Mouse (Mus musculus) gastrocnemius, postnatal 4 days (tissue): ENCODE measurements around the gene Klf15. TPM values are rescaled to one million over a fixed set of nuclear protein-coding genes. Genes with fewer than 3 reads are reported as not detected.

Experiments
- DNase-seq, 2 experiments: peaks; one replicate each; pipeline ENCODE4 v3.0.0; 2021 to 2022; ENCODE audit warnings: low spot score in 2 of 2, mixed read lengths in 2 of 2
- total RNA-seq, 2 experiments: library from RNA; stranded (reverse); gene quantifications; 2 replicates each; pipeline ENCODE4 v1.2.3; 2021

The Klf15 gene
- total RNA-seq, 2 experiments from 2014 or later, result 6.3 to 6.7 TPM

DNA sequence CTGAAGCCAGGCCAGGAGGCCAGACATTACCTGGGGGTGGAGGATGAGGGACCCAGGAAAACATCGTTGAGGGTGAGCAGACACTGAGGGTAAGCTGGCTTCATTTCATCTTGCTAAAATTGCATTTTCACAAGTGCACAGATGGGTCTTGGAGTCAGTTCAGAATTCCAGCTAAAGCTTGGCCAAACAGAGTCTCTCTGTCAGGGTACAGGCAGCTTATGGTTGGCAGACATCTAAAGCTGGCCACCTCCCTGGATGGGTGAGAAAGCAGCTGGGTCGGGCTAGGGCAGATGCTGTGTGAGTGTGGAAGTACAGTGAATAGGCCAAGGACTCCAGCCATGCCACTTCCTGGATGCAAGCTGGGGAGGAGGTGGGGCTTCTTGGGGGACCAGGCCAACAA lies 28.6 kb downstream of the Klf15 start:
- DNase-seq, result no peak

DNA sequence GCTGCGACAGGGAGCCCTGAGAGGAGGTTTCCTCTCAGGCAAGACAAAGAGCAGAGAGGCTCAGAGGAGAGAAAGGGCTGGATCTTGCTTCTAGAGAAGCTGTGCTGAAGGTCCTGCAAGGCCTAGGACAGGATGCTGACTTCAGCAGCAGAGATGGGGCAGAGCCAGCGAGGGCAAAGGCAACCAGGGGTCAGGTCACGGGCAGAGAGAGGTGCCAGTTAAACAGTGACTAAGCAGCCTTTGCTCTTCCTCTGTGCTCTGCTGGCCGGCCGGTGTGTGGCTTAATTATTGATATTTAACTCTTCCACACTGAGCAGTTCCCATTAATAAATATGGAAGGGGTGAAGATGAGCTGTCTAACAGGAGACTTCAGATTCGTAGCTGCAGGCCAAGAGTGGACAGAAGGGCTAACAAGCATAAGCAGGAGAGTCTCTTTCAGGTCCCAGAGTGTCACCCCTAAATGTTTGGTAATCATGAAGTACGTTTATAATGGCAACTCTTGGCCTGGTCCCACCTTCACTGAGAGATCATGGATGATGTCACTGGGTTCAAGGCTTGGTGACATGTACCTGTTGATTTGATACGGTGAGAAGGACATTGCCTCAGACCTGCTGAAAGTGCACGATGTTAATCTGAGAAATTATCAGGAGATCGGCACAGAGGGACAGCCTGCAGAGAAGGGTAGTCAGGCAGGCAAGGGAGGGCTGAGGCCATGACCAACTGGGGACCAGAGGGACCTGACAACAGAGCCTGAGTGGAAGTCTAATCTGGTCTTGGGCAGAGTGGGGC lies 29.8 kb downstream of the Klf15 start:
- DNase-seq, result no peak

- DNase-seq, result no peak
Measured at GRCm38 (mm10) chr6:90494155-90494554, 31.8 kb downstream of the Klf15 start.

- DNase-seq, result no peak
Measured at GRCm38 (mm10) chr6:90494566-90494965, 32.2 kb downstream of the Klf15 start.

DNA sequence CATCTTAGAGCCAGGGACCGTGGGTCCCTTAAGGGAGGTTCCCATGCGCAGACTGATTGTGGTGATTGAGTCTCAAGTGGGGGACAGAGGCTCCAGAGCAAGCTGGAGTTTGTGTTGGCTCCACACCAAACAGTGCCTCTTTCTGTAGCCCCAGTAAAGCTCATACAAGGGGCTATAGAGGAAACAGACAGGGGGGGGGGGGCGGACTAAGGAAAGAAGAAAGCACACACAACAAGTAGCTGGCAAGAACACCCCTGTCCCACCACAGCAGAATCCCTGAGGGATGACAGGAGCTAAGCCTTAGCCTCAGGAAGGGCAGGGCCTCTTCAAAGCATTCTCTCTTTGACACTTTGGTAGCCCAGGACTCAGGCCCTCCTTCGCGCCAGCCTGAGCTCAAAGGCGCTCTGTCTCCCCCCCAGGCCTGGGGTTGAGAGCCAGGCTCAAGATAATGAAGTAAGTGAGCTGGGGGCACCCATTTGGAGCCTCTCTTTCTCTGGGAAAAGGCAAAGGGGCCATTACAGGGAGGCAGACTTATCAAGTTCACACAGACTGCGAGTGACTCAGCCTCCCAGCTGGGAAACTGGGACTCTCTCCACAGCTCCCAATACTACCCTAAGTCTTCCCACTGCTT lies 33.0 kb downstream of the Klf15 start:
- no peak for DNase-seq

DNA sequence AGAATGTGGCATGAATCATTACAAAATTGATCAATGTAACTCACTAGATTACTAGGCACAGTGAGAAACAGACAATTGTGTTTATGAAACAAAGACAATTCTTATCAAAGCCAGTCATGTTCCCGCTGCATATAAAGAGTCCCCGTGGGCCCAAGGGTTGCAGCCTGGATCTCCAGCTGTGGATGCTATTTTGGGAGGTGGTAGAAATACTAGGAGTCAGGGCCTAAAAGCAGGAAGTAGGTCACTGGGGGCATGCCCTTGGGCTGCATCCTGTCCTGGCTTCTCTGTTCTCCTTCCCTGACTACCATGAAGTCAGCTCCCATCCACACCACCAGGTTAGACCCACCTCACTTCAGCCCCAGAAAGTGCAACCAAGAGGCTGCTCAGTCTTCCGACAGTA lies 33.8 kb downstream of the Klf15 start:
- no peak for DNase-seq

GRCm38 (mm10) chr6:90499509-90499908 lies 37.1 kb downstream of the Klf15 start:
- DNase-seq, result no peak

DNA sequence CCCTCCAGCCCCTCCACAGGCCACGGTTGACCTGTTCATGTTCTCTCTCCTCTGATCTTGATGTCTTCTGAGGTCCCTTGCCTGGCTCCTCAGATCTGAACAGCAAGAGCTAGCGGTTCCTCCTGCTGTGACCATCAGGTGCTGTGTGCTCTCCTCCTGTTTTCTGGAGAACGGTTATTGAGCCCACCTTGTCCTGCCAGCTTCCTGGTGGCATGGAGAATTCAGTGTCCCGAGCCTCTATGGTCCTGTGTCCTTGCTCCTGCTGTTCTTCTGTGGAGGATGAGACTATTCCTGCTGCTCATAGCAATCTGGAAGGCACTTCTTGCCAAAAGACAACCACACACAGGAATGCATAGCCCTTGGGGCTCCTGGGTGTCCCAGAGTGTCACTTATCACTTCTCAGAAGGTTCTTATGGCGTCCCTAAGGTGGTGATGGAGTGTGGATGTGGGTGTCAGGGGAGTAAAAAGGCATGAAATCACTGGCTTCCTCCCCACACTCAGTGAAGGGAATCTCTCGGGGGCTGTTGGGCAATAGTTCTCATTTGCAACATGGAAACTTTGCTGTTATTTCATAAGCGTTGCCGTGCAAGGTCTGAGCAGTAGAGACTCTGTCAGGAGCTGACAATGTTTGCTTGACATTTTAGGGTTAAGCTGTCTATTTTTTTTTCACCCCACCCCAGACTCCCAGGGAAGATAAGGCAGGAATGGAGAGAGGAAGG lies 39.0 kb downstream of the Klf15 start:
- no peak for DNase-seq

- no peak for DNase-seq
Measured at GRCm38 (mm10) chr6:90505906-90506305, 43.5 kb downstream of the Klf15 start.

DNA sequence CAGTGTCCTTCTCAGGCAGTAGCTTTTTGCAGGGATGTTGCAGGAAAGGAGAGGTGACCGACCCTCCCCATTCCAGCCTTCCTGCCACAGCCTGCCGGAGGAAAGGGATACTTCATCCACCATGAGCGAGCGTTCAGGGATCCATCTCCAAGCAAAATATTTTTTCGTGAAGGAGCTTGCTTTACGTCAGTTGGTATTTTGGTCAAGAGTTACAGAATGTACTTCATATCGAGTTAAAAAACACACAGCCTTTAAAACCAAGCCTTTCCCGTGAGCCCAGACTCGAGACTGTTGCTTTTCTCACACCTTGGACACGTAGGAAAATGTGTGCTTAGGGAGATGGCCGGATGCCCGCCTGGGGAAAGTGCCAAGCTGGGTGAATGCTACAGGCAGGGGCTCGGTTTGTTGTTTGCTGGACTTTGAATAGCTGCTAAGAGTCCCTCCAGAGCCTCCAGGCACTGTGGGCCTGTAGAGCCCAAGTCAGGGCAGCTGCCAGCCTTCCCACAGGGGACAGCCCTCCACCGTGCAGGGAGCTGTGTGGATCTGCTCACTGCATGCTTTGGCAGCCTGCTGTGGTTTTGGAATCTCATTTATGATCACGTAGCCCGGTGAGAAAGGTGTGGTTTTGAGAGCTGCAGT lies 44.4 kb downstream of the Klf15 start:
- DNase-seq, result peak; percentile 51 to 74

DNA sequence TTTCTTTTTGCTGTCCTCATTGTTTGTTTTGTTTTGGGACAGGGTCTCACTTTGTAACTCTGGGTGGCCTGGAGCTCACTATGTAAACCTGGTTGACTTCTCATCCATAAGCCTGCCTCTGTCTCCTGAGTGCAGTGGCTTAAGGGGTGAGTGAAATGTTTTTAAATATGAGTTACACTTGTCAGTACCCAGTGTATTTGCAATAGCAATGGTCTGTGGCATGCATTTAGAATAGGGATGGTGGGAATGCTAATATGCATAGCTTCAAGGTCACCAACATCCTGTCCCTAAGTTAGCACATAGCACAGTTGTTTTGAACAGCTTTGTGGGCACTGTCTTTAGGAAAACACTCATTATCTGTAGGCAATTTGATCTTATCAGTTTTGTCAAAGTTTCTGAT lies 45.1 kb downstream of the Klf15 start:
- DNase-seq, result no peak

DNA sequence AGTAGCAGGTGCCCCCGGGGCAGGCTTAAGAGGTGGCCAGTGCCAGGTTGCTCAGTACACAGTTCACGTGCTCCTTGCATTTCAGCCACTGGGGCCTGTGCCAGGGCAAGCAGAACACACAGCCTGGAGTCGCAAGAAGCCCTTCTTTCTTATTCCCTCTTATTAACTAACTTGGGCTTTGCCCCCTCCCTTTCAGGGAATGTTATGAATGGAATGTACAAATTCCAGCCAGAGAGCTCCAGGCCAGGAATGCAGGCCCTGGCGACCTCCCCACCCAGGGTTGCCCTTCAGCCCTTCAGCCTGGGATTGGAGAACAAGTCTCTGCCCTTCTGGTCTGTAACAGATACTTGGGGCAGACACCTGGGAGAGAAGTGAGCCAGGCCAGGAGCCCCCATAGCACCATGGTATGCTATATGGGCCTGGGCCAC lies 45.8 kb downstream of the Klf15 start:
- peak in 1 of 2 experiments; percentile 34 for DNase-seq

DNA sequence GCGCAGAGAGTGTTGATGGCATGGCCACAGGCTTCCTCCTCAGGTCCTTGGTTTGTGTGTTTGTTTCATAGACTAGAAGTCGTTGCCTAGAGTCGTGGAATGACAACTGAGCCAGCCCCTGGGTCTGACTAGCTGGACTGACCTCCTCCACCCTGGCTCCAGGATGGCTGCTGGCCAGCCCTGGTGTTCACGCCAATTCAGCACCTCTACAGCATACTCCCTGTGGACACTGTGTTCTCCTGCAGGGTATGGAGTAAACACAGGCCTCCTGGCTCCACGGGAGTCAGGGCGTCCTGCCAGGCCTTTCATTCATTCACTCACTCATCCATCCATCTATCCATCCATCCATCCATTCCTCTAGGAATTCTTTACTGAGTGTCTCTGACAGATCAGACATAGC lies 46.7 kb downstream of the Klf15 start:
- peak in 1 of 2 experiments; percentile 35 for DNase-seq

DNA sequence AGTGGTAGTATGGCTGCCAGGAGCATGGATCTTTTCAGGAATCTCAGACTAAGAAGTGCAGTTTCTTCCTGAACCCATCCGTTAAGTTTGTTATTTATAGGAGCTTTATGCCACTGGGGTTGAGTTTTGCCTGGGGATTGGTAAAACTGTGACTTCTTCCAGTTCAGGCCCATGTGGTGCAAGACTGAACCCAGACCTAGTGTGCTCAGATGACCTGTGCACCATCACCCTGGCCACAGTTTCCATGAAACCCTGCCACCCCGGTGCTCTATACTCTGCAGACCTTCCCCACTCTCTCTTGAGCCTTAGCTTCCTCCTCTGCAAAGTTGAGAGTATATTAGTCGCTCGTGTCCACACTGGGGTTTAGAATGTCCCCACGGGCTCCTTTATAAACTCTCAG lies 50.0 kb downstream of the Klf15 start:
- DNase-seq, result no peak

DNA sequence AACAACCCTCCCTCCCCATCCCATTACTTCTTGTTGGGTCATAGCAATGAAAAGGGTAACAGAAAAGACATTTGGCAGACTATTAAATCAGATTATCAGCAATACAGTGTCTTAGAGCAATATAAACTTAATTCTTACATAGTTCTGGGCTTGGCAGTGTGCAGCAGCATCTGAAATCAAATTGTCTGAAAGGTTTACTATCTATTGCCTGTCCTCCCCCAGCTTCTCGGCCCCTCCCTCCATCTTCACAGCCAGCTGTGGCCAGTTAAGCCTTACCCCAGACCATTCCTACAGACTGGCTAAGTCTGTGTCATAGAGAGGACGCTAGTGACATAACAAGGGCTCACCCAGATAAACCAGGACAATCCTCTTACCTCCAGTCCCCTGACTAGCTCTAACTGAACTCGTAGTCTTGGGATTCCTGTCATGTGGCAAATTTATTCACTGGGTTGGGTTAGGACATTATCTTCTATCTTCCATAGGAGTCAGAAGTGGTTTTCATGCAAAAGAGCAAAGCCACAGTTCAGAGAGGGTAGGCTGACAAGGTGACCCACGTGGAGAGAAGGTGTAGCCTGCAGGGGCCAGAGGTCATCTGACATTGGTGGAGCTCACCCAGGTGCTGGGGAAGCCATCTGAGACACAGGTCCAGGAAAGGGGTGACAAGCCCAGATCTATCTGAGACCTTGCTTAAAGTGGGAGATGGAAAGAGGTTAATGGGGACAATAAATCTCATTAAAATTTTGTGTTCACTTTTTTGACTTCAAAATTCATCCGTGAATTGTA lies 50.9 kb downstream of the Klf15 start:
- no peak for DNase-seq

GRCm38 (mm10) chr6:90514369-90514768 lies 52.0 kb downstream of the Klf15 start:
- DNase-seq, result no peak

- peak; percentile 80 to 84 for DNase-seq
Measured at GRCm38 (mm10) chr6:90514883-90515405, 52.6 kb downstream of the Klf15 start.

DNA sequence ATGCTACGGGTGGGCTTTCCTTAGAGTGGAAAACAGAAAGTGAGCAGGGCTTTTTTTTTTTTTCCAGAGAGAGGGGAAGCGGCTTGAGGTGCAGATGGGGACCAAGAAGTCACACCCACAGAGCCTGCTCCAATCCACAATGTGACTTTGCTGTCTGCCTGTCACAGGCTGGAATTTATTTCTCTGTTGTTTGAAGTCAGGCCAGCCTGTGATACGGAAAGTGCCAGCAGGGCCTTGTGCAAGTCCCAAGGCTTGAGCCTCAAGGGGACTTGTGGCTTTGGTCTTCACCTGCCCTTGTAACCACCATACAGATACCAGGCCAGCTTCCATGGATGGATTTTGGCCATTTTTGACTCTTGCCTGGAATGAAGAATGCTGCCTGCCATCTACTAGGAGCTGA lies 56.5 kb downstream of the Klf15 start:
- DNase-seq, result no peak

DNA sequence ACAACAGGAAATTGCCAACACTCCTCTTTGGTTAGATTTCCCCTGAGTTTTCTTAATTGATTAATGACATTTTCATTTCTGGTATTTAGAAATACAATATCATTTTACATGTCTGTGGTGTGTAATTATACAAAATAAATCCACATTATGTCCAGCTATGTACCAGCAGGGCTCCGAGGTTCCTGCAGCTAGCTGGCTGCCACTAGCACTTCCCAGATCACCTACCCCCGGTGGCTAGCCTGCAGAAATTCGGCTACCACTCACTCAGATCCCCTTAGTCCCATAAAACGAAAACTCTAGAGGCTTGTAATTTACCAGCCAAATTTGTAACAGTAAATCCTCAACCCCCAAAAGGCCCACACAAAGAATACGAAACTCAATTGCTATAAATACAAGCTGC lies 57.0 kb downstream of the Klf15 start:
- DNase-seq, result no peak
